Mouse (Mus musculus): ENCODE data around the gene Arl9. TPM values are rescaled to one million over a fixed set of nuclear protein-coding genes. Genes with fewer than 3 reads are reported as not detected.

Gene Arl9
- polyA plus RNA-seq, 1 experiment, result not detected

DNA sequence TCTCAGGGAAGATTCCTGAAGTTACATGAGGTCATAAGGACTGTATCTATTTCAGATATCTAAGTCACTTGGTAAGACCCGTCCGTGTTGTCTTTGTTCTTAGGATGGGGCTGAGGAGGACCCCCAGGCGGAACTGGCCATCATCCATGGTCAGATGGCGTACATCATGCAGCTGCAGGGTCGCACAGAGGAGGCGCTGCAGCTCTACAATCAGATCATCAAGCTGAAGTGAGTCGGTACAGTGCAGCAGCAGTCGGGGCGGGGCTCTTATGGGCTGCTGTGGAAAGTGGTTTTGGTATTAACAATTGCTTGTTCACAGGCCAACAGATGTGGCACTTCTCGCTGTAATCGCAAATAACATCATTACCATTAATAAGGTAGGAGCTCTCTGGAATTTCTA, 19.8 kb upstream of the Arl9 start:
- TF ChIP-seq POLR2A (IDR thresholded peaks at IDR 0.05; ENCODE audit: control insufficient read depth, extremely low read depth, insufficient read depth, low read length, poor library complexity) (no peak), CTCF (IDR thresholded peaks at IDR 0.05; ENCODE audit: borderline replicate concordance, control insufficient read depth, extremely low read depth, insufficient read depth, low read length, poor library complexity) (no peak)
- WGBS, result 97% methylated on average over 11 of the region's 11 CpGs
- Histone ChIP-seq H3K4me3 (ENCODE audit: control insufficient read depth, insufficient read depth, low read length) (no peak overlapping the region), H3K27me3 (ENCODE audit: control insufficient read depth, insufficient read depth, low read length) (no peaks in the 10 kb centered on the region), H3K4me1 (replicated peaks; ENCODE audit: control insufficient read depth, insufficient read depth, low read length) (no peaks in the 10 kb centered on the region), H3K27ac (ENCODE audit: control insufficient read depth, insufficient read depth, low read length) (no peak overlapping the region), H3K36me3 (ENCODE audit: control insufficient read depth, insufficient read depth, low read length) (peaks cover 71% of the 10 kb centered on the region)
- no peak for DNase-seq

GRCm38 (mm10) chr5:76990789-76991188, 13.1 kb upstream of the Arl9 start:
- H3K27me3 ChIP-seq (ENCODE audit: control insufficient read depth, insufficient read depth, low read length), result no peaks in the 10 kb centered on the region
- no peak overlapping the region for H3K27ac ChIP-seq (ENCODE audit: control insufficient read depth, insufficient read depth, low read length)
- WGBS, result 99% methylated on average over 3 of the region's 3 CpGs
- no peak overlapping the region for H3K4me3 ChIP-seq (ENCODE audit: control insufficient read depth, insufficient read depth, low read length)
- peaks cover 73% of the 10 kb centered on the region for H3K36me3 ChIP-seq (ENCODE audit: control insufficient read depth, insufficient read depth, low read length)
- no peaks in the 10 kb centered on the region for H3K4me1 ChIP-seq (replicated peaks; ENCODE audit: control insufficient read depth, insufficient read depth, low read length)
- DNase-seq, result no peak
- TF ChIP-seq CTCF (IDR thresholded peaks at IDR 0.05; ENCODE audit: borderline replicate concordance, control insufficient read depth, extremely low read depth, insufficient read depth, low read length, poor library complexity) (no peak), POLR2A (IDR thresholded peaks at IDR 0.05; ENCODE audit: control insufficient read depth, extremely low read depth, insufficient read depth, low read length, poor library complexity) (no peak)

- H3K36me3 ChIP-seq (ENCODE audit: control insufficient read depth, insufficient read depth, low read length), result peaks cover 83% of the 10 kb centered on the region
- H3K27me3 ChIP-seq (ENCODE audit: control insufficient read depth, insufficient read depth, low read length), result no peaks in the 10 kb centered on the region
- H3K4me3 ChIP-seq (ENCODE audit: control insufficient read depth, insufficient read depth, low read length), result no peak overlapping the region
- no peak overlapping the region for H3K27ac ChIP-seq (ENCODE audit: control insufficient read depth, insufficient read depth, low read length)
- 94% methylated on average over 5 of the region's 5 CpGs for WGBS
- TF ChIP-seq POLR2A (IDR thresholded peaks at IDR 0.05; ENCODE audit: control insufficient read depth, extremely low read depth, insufficient read depth, low read length, poor library complexity), result no peak
- no peak for TF ChIP-seq CTCF (IDR thresholded peaks at IDR 0.05; ENCODE audit: borderline replicate concordance, control insufficient read depth, extremely low read depth, insufficient read depth, low read length, poor library complexity)
- H3K4me1 ChIP-seq (replicated peaks; ENCODE audit: control insufficient read depth, insufficient read depth, low read length), result no peaks in the 10 kb centered on the region
- DNase-seq, result no peak
Observed at GRCm38 (mm10) chr5:76993174-76993814, 10.6 kb upstream of the Arl9 start.

DNA sequence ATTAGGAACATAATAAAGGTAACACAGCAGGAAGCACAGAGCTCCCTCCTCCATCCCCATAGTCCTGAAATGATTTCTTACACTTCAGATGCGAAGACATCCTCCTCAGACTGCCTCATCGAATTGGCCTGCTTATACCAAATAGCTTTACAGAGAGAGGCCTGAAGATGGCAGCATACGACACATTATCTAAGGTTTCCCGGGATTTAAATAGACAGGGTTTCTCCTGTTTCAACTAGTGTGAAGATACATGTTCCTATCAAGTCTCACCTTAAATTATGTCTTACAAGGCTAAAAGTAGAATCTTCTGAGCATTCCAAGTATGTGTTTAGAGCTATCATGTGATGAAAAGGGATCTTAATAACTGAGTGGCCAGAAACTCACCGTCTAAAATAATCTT, 5.4 kb upstream of the Arl9 start:
- Histone ChIP-seq H3K27me3 (ENCODE audit: control insufficient read depth, insufficient read depth, low read length) (no peaks in the 10 kb centered on the region), H3K27ac (ENCODE audit: control insufficient read depth, insufficient read depth, low read length) (no peak overlapping the region), H3K4me3 (ENCODE audit: control insufficient read depth, insufficient read depth, low read length) (no peak overlapping the region), H3K36me3 (ENCODE audit: control insufficient read depth, insufficient read depth, low read length) (peaks cover 60% of the 10 kb centered on the region), H3K4me1 (replicated peaks; ENCODE audit: control insufficient read depth, insufficient read depth, low read length) (no peaks in the 10 kb centered on the region)
- DNase-seq, result no peak
- WGBS, result 71% methylated on average over 5 of the region's 5 CpGs
- no peak for TF ChIP-seq CTCF (IDR thresholded peaks at IDR 0.05; ENCODE audit: borderline replicate concordance, control insufficient read depth, extremely low read depth, insufficient read depth, low read length, poor library complexity)

DNA sequence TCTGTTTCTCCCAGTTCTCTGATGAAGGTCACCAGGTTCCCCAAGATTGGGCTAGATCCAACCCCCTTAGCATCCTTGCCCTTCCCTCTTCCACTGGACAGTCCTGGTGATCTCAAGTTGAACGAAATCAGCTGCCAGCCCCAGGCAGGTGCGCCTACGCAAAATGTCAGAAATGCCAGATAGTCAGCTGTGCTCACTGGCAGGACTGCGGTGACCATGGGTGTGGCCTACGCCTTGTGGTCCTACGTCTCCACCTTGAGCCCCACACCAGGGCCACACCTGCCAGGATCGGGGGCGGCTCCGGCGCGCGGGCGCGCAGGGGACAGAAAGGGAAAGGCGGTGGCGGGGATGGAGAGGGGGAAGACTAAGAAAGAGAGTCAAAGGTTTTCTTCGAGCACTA, 2.7 kb upstream of the Arl9 start:
- Histone ChIP-seq H3K27ac (ENCODE audit: control insufficient read depth, insufficient read depth, low read length) (no peak overlapping the region), H3K36me3 (ENCODE audit: control insufficient read depth, insufficient read depth, low read length) (peaks cover 32% of the 10 kb centered on the region), H3K4me1 (replicated peaks; ENCODE audit: control insufficient read depth, insufficient read depth, low read length) (no peaks in the 10 kb centered on the region), H3K4me3 (ENCODE audit: control insufficient read depth, insufficient read depth, low read length) (no peak overlapping the region), H3K27me3 (ENCODE audit: control insufficient read depth, insufficient read depth, low read length) (no peaks in the 10 kb centered on the region)
- WGBS, result 98% methylated on average over 17 of the region's 17 CpGs
- TF ChIP-seq POLR2A (IDR thresholded peaks at IDR 0.05; ENCODE audit: control insufficient read depth, extremely low read depth, insufficient read depth, low read length, poor library complexity) (no peak), CTCF (IDR thresholded peaks at IDR 0.05; ENCODE audit: borderline replicate concordance, control insufficient read depth, extremely low read depth, insufficient read depth, low read length, poor library complexity) (no peak)
- no peak for DNase-seq

DNA sequence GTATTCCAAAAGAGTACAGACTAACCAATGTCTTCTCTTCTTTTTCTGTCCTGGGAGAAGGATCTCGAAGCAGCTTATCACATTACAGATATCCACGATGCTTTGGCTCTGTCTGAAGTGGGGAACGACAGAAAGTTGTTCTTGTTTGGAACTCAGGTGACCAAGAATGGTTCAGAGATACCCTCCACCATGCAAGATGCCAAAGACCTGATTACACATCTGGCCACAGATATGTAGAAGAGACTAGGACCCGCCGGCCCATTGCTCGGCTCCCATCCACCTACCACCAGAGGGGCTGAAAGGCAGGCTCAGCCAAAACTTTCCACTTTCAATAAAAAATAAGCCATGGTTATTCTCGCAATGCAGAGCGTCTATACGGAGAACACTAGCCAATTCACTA, 6.5 kb downstream of the Arl9 start:
- no peak for DNase-seq
- Histone ChIP-seq H3K27ac (ENCODE audit: control insufficient read depth, insufficient read depth, low read length) (no peak overlapping the region), H3K36me3 (ENCODE audit: control insufficient read depth, insufficient read depth, low read length) (no peaks in the 10 kb centered on the region), H3K4me3 (ENCODE audit: control insufficient read depth, insufficient read depth, low read length) (no peak overlapping the region), H3K27me3 (ENCODE audit: control insufficient read depth, insufficient read depth, low read length) (no peaks in the 10 kb centered on the region), H3K4me1 (replicated peaks; ENCODE audit: control insufficient read depth, insufficient read depth, low read length) (no peaks in the 10 kb centered on the region)
- WGBS, result 94% methylated on average over 9 of the region's 9 CpGs
- TF ChIP-seq POLR2A (IDR thresholded peaks at IDR 0.05; ENCODE audit: control insufficient read depth, extremely low read depth, insufficient read depth, low read length, poor library complexity) (no peak), CTCF (IDR thresholded peaks at IDR 0.05; ENCODE audit: borderline replicate concordance, control insufficient read depth, extremely low read depth, insufficient read depth, low read length, poor library complexity) (no peak)

- H3K27me3 ChIP-seq (ENCODE audit: control insufficient read depth, insufficient read depth, low read length), result no peaks in the 10 kb centered on the region; the same call in 1 of the 2 replicates
- WGBS, result 77% methylated on average over 3 of the region's 3 CpGs
- no peak overlapping the region for H3K4me3 ChIP-seq (ENCODE audit: control insufficient read depth, insufficient read depth, low read length)
- no peak for TF ChIP-seq CTCF (IDR thresholded peaks at IDR 0.05; ENCODE audit: borderline replicate concordance, control insufficient read depth, extremely low read depth, insufficient read depth, low read length, poor library complexity)
- TF ChIP-seq POLR2A (IDR thresholded peaks at IDR 0.05; ENCODE audit: control insufficient read depth, extremely low read depth, insufficient read depth, low read length, poor library complexity), result no peak
- H3K27ac ChIP-seq (ENCODE audit: control insufficient read depth, insufficient read depth, low read length), result no peak overlapping the region
- no peak for DNase-seq
- peaks cover 5% of the 10 kb centered on the region for H3K4me1 ChIP-seq (replicated peaks; ENCODE audit: control insufficient read depth, insufficient read depth, low read length)
- no peaks in the 10 kb centered on the region for H3K36me3 ChIP-seq (ENCODE audit: control insufficient read depth, insufficient read depth, low read length)
Observed at GRCm38 (mm10) chr5:77011082-77011481, 7.2 kb downstream of the Arl9 start.

Data from thymus, adult 2 months (tissue).